Comparison of ENCODE assay signal across 9 mouse cellular contexts in genomic region chr11:96975511-96976378, GRCm38 (mm10). TPM values are rescaled to one million over a fixed set of nuclear protein-coding genes. Genes with fewer than 3 reads are reported as not detected.
DNase-seq lines count a peak whose midpoint lies in the region; ATAC-seq lines count a peak whose summit lies in the region.
"Had no signal": no experiment of that assay in that cellular context is flagged by ENCODE, and none has a peak within 500 bp of the region (broad histone marks: within the 10 kb centered on the region; RNA-seq: fewer than 3 reads in every experiment).

No protein-coding gene starts in this region.

- H3K9me3 ChIP-seq in kidney, embryonic 15.5 days (replicated peaks), result no peaks in the 10 kb centered on the region
- no peaks in the 10 kb centered on the region for H3K9me3 ChIP-seq in hindbrain, embryonic 10.5 days
- no peaks in the 10 kb centered on the region for H3K9me3 ChIP-seq in midbrain, embryonic 14.5 days (ENCODE audit: control insufficient read depth, low read length)

- H3K4me2 ChIP-seq in kidney, embryonic 15.5 days, result peak overlapping the region; percentile 74
- peak overlapping the region; percentile 87 for H3K4me2 ChIP-seq in midbrain, embryonic 14.5 days (ENCODE audit: low read length)

- peak overlapping the region; percentile 94 for H3K4me3 ChIP-seq in kidney, embryonic 15.5 days (replicated peaks)
- peak overlapping the region; percentile 89 for H3K4me3 ChIP-seq in hindbrain, embryonic 10.5 days
- H3K4me3 ChIP-seq in midbrain, embryonic 14.5 days (replicated peaks; ENCODE audit: low read depth, low read length), result peak overlapping the region; percentile 88; the same call in 1 of the 2 replicates

- no peaks in the 10 kb centered on the region for H3K36me3 ChIP-seq in kidney, embryonic 15.5 days
- H3K36me3 ChIP-seq in hindbrain, embryonic 10.5 days, result peaks cover 13% of the 10 kb centered on the region
- no peaks in the 10 kb centered on the region for H3K36me3 ChIP-seq in midbrain, embryonic 14.5 days (ENCODE audit: control insufficient read depth, insufficient read depth, low read length)

- 69% methylated on average over 10 of the region's 10 CpGs for WGBS in kidney, embryonic 15.5 days
- 82% methylated on average over 10 of the region's 10 CpGs for WGBS in hindbrain, embryonic 10.5 days
- WGBS in midbrain, embryonic 14.5 days, result 84% methylated on average over 10 of the region's 10 CpGs

- no peak for DNase-seq in kidney, postnatal 14 days
- peak; percentile 86 for DNase-seq in adipocyte (ENCODE audit: low spot score)
- no peak for DNase-seq in hindbrain, embryonic 10.5 days (ENCODE audit: low spot score)
- DNase-seq in midbrain, embryonic 14.5 days, result no peak
- DNase-seq in thymus, postnatal 36 days, result no peak
- DNase-seq in gastrocnemius, postnatal 10 days, result no peak
- DNase-seq: right cerebral cortex, postnatal 25 days had no signal

- H3K4me1 ChIP-seq in kidney, embryonic 15.5 days, result peaks cover 38% of the 10 kb centered on the region
- H3K4me1 ChIP-seq in hindbrain, embryonic 10.5 days (replicated peaks), result peaks cover 38% of the 10 kb centered on the region
- peaks cover 24% of the 10 kb centered on the region for H3K4me1 ChIP-seq in midbrain, embryonic 14.5 days (ENCODE audit: control insufficient read depth, insufficient read depth, low read length)

- ATAC-seq in kidney, embryonic 15.5 days (replicated peaks; ENCODE audit: low FRiP score), result no peak
- ATAC-seq in midbrain, embryonic 14.5 days (ENCODE audit: low FRiP score, low TSS enrichment), result no peak
- ATAC-seq in granulocyte monocyte progenitor cell, adult 5-6 weeks (replicated peaks; ENCODE audit: poor library complexity, severe bottlenecking), result no peak

- H3K9ac ChIP-seq in kidney, embryonic 15.5 days, result peak overlapping the region; percentile 95; the same call in 1 of the 2 replicates
- peak overlapping the region; percentile 93 for H3K9ac ChIP-seq in midbrain, embryonic 14.5 days (replicated peaks; ENCODE audit: low read length)

- no peaks in the 10 kb centered on the region for H3K27me3 ChIP-seq in kidney, embryonic 15.5 days
- no peaks in the 10 kb centered on the region for H3K27me3 ChIP-seq in hindbrain, embryonic 10.5 days (ENCODE audit: insufficient read depth, poor library complexity, severe bottlenecking)
- no peaks in the 10 kb centered on the region for H3K27me3 ChIP-seq in midbrain, embryonic 14.5 days (ENCODE audit: control insufficient read depth, insufficient read depth, low read length)

- peak overlapping the region; percentile 97 for H3K27ac ChIP-seq in kidney, embryonic 15.5 days
- 0 out of 2 replicates have a peak overlapping the region, but pooled peaks have one; percentile 100 for H3K27ac ChIP-seq in hindbrain, embryonic 10.5 days
- 0 out of 2 replicates have a peak overlapping the region, but pooled peaks have one; percentile 49 for H3K27ac ChIP-seq in midbrain, embryonic 14.5 days (replicated peaks; ENCODE audit: low read depth, low read length)

RNA-seq across cellular contexts. Expression of gene Sp2, which starts 7.0 kb away (rescaled TPM):
- 19.9 and 22.7 TPM in 2 replicates for polyA plus RNA-seq in kidney, embryonic 15.5 days (2015; fragmentation: Nextera tagmentation; extraction: Ambion mirVana)
- polyA plus RNA-seq in hindbrain, embryonic 10.5 days (2016; fragmentation: Nextera tagmentation; extraction: Ambion mirVana), result 29.5 and 31.4 TPM in 2 replicates
- polyA plus RNA-seq in midbrain, embryonic 14.5 days (2014; fragmentation: Nextera tagmentation; extraction: Ambion mirVana), result 12.3 and 17.2 TPM in 2 replicates
- total RNA-seq in granulocyte monocyte progenitor cell, adult 5-6 weeks (2014; fragmentation: Nextera tagmentation), result 19.8 and 22.3 TPM in 2 replicates
- total RNA-seq in granulocyte monocyte progenitor cell, adult 5-6 weeks (2017), result 2.2 and 2.8 TPM in 2 replicates
- 10 to 100 TPM; 15.2 to 15.9 TPM for total RNA-seq in gastrocnemius, postnatal 10 days (2021)

RNA-seq across cellular contexts. Expression of gene Pnpo, which starts 32.0 kb away (rescaled TPM):
- polyA plus RNA-seq in kidney, embryonic 15.5 days (2015; fragmentation: Nextera tagmentation; extraction: Ambion mirVana), result 34.3 and 42.6 TPM in 2 replicates
- 31.4 and 36.4 TPM in 2 replicates for polyA plus RNA-seq in hindbrain, embryonic 10.5 days (2016; fragmentation: Nextera tagmentation; extraction: Ambion mirVana)
- 18.9 and 20.9 TPM in 2 replicates for polyA plus RNA-seq in midbrain, embryonic 14.5 days (2014; fragmentation: Nextera tagmentation; extraction: Ambion mirVana)
- 30.1 and 31.9 TPM in 2 replicates for total RNA-seq in granulocyte monocyte progenitor cell, adult 5-6 weeks (2014; fragmentation: Nextera tagmentation)
- 35.0 and 42.1 TPM in 2 replicates for total RNA-seq in granulocyte monocyte progenitor cell, adult 5-6 weeks (2017)
- 1 to 10 TPM; 8.4 to 9.4 TPM for total RNA-seq in gastrocnemius, postnatal 10 days (2021)

RNA-seq across cellular contexts. Expression of gene Sp6, which starts 37.4 kb away (rescaled TPM):
- 1.4 and 1.5 TPM in 2 replicates for polyA plus RNA-seq in kidney, embryonic 15.5 days (2015; fragmentation: Nextera tagmentation; extraction: Ambion mirVana)
- 1.6 and 2.3 TPM in 2 replicates for polyA plus RNA-seq in hindbrain, embryonic 10.5 days (2016; fragmentation: Nextera tagmentation; extraction: Ambion mirVana)
- polyA plus RNA-seq in midbrain, embryonic 14.5 days (2014; fragmentation: Nextera tagmentation; extraction: Ambion mirVana), result 0.15 TPM in 1 of 2 replicates, not detected in the other
- 0.26 and 0.37 TPM in 2 replicates for total RNA-seq in granulocyte monocyte progenitor cell, adult 5-6 weeks (2014; fragmentation: Nextera tagmentation)
- total RNA-seq in granulocyte monocyte progenitor cell, adult 5-6 weeks (2017), result not detected in 2 replicates
- under 1 TPM; 0.21 to 0.77 TPM for total RNA-seq in gastrocnemius, postnatal 10 days (2021)

RNA-seq across cellular contexts. Expression of gene Prr15l, which starts 47.8 kb away (rescaled TPM):
- polyA plus RNA-seq in kidney, embryonic 15.5 days (2015; fragmentation: Nextera tagmentation; extraction: Ambion mirVana), result 37.6 and 38.7 TPM in 2 replicates
- 0.37 and 0.75 TPM in 2 replicates for polyA plus RNA-seq in hindbrain, embryonic 10.5 days (2016; fragmentation: Nextera tagmentation; extraction: Ambion mirVana)
- polyA plus RNA-seq in midbrain, embryonic 14.5 days (2014; fragmentation: Nextera tagmentation; extraction: Ambion mirVana), result 0.16 and 0.24 TPM in 2 replicates
- total RNA-seq in granulocyte monocyte progenitor cell, adult 5-6 weeks (2014; fragmentation: Nextera tagmentation), result not detected in 2 replicates
- total RNA-seq in granulocyte monocyte progenitor cell, adult 5-6 weeks (2017), result 0.67 TPM in 1 of 2 replicates, not detected in the other
- total RNA-seq in gastrocnemius, postnatal 10 days (2021), result not detected

RNA-seq across cellular contexts. Expression of gene Scrn2, which starts 54.0 kb away (rescaled TPM):
- 38.2 and 38.8 TPM in 2 replicates for polyA plus RNA-seq in kidney, embryonic 15.5 days (2015; fragmentation: Nextera tagmentation; extraction: Ambion mirVana)
- polyA plus RNA-seq in hindbrain, embryonic 10.5 days (2016; fragmentation: Nextera tagmentation; extraction: Ambion mirVana), result 38.3 and 39.4 TPM in 2 replicates
- 11.3 and 15.6 TPM in 2 replicates for polyA plus RNA-seq in midbrain, embryonic 14.5 days (2014; fragmentation: Nextera tagmentation; extraction: Ambion mirVana)
- 12.2 and 22.1 TPM in 2 replicates for total RNA-seq in granulocyte monocyte progenitor cell, adult 5-6 weeks (2014; fragmentation: Nextera tagmentation)
- total RNA-seq in granulocyte monocyte progenitor cell, adult 5-6 weeks (2017), result 22.0 and 30.0 TPM in 2 replicates
- 10 to 100 TPM; 11.3 to 11.4 TPM for total RNA-seq in gastrocnemius, postnatal 10 days (2021)

Comparison
In these comparisons a context has a peak if more than half of its experiments do, and no peak if none do; other contexts are left out.
1. H3K27ac ChIP-seq: peak in every context shown above with its lines; median percentile 100 in hindbrain, embryonic 10.5 days; 97 in kidney, embryonic 15.5 days; 49 in midbrain, embryonic 14.5 days.